Mouse (Mus musculus): ENCODE measurements at regions not wholly inside any gene's neighbourhood (a gene's known extent, or its start where the extent isn't known, plus 50 kb on each side); places are given as distances from the start of the nearest gene placed in this dataset.

- Histone ChIP-seq H3K4me1 (ENCODE audit: control insufficient read depth, insufficient read depth, low read length) (0 out of 2 replicates have a peak, but pooled peaks cover 2% of the 10 kb centered on the region), H3K4me3 (replicated peaks; ENCODE audit: insufficient read depth, low read depth, low read length) (no peak overlapping the region), H3K27ac (ENCODE audit: insufficient read depth, low read length) (no peak overlapping the region), H3K27me3 (ENCODE audit: control insufficient read depth, insufficient read depth, low read length) (no peaks in the 10 kb centered on the region)
- TF ChIP-seq POLR2A (IDR thresholded peaks at IDR 0.05; ENCODE audit: borderline replicate concordance, insufficient read depth, low read length) (no peak), CTCF (IDR thresholded peaks at IDR 0.05; ENCODE audit: borderline replicate concordance, insufficient read depth, low read depth, low read length) (no peak)
- DNase-seq: peak in 1 of 2 experiments; percentile 14
- WGBS: 28% methylated on average over 3 of the region's 3 CpGs
Measured at GRCm38 (mm10) chr4:35359376-35359775, 133.4 kb upstream of the C9orf72 start.

DNA sequence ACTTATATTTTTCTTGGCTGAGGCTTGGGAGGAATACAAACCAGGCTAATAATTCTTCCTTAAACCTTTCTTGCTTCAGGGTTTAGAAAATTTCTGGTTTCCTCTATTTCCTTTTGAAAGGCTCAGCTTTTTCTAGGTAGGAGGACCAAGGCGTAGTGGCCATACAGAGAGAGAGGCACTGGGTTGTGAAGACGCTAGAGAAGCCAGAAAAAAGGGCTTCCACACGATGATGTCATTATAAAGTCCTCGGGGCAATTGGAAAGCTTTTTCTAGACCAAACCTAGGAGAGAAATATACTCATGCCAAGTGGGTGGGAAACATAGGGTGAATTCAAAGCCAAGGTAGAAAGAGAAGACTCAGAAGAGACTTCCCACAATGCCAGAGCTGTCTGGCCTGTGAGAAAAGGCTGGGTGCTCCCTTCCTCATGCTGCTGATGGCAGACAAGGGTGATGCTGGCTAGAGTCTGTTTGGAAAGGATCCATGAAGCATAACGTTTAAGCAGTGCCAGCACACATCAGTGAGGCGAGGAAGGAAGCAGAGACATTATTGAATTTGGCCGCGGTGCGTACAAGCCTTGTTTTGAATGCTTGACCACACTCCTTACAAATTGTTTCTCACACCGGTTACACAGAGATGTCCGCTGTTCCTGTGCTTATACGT is 131.1 kb upstream of the C9orf72 start:
- H3K4me3 ChIP-seq (replicated peaks; ENCODE audit: insufficient read depth, low read depth, low read length): no peak overlapping the region
- H3K27ac ChIP-seq (ENCODE audit: insufficient read depth, low read length): no peak overlapping the region
- DNase-seq: no peak
- H3K4me1 ChIP-seq (ENCODE audit: control insufficient read depth, insufficient read depth, low read length): 0 out of 2 replicates have a peak, but pooled peaks cover 2% of the 10 kb centered on the region
- 18% methylated on average over 12 of the region's 12 CpGs for WGBS
- no peak for TF ChIP-seq POLR2A (IDR thresholded peaks at IDR 0.05; ENCODE audit: borderline replicate concordance, insufficient read depth, low read length)
- TF ChIP-seq CTCF (IDR thresholded peaks at IDR 0.05; ENCODE audit: borderline replicate concordance, insufficient read depth, low read depth, low read length): no peak
- no peaks in the 10 kb centered on the region for H3K27me3 ChIP-seq (ENCODE audit: control insufficient read depth, insufficient read depth, low read length)

DNA sequence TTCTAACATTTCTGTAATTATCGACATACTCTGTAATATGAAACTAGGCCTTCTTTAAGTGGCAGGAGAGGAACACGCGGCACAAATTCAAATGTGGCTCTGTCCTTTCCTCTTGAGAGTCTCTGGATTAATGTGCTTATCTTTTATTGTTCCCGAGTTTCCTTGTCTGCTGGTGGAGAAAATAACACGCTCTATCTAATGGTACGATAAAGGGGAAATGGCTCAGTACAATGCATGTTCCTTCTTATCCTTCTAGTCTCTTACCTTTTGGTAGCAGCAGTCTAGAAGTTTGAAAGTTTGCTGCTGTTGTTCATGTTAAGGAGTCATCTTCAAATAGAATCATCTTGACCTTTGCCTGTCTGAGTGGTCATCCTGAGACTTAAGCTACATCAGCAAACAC is 130.1 kb upstream of the C9orf72 start:
- H3K27ac ChIP-seq (ENCODE audit: insufficient read depth, low read length): no peak overlapping the region
- DNase-seq: no peak
- WGBS: 95% methylated on average over 6 of the region's 6 CpGs

DNA sequence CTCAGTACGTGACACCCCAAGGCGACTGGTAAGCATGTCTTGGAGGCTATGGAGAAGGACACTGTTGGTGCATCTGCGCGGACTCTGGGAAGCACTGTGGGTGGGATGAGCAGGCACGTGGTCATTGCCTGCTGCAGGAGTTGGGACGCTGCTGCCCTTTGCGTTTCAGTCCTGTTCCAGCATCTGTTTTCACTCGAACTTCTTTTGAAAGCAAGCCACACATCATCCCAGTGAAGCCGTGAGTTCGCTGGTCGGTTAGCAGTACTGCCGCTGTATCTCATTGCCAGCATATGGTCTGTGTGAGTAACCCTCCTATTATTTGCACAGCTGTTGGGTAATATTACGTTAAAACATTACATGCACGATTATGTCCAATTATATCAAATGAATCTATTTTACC is 128.1 kb upstream of the C9orf72 start:
- no peak for DNase-seq
- H3K27me3 ChIP-seq (ENCODE audit: control insufficient read depth, insufficient read depth, low read length): no peaks in the 10 kb centered on the region
- TF ChIP-seq CTCF (IDR thresholded peaks at IDR 0.05; ENCODE audit: borderline replicate concordance, insufficient read depth, low read depth, low read length) (no peak), POLR2A (IDR thresholded peaks at IDR 0.05; ENCODE audit: borderline replicate concordance, insufficient read depth, low read length) (no peak)
- H3K4me3 ChIP-seq (replicated peaks; ENCODE audit: insufficient read depth, low read depth, low read length): no peak overlapping the region
- no peak overlapping the region for H3K27ac ChIP-seq (ENCODE audit: insufficient read depth, low read length)
- 0 out of 2 replicates have a peak, but pooled peaks cover 2% of the 10 kb centered on the region for H3K4me1 ChIP-seq (ENCODE audit: control insufficient read depth, insufficient read depth, low read length)
- 37% methylated on average over 14 of the region's 14 CpGs for WGBS

More for the DNA sequence above, 130.1 kb upstream of the C9orf72 start:
- 0 out of 2 replicates have a peak, but pooled peaks cover 2% of the 10 kb centered on the region for H3K4me1 ChIP-seq (ENCODE audit: control insufficient read depth, insufficient read depth, low read length)
- TF ChIP-seq CTCF (IDR thresholded peaks at IDR 0.05; ENCODE audit: borderline replicate concordance, insufficient read depth, low read depth, low read length): no peak
- TF ChIP-seq POLR2A (IDR thresholded peaks at IDR 0.05; ENCODE audit: borderline replicate concordance, insufficient read depth, low read length): no peak
- no peaks in the 10 kb centered on the region for H3K27me3 ChIP-seq (ENCODE audit: control insufficient read depth, insufficient read depth, low read length)
- no peak overlapping the region for H3K4me3 ChIP-seq (replicated peaks; ENCODE audit: insufficient read depth, low read depth, low read length)

GRCm38 (mm10) chr4:35352606-35353005 is 126.6 kb upstream of the C9orf72 start:
- no peaks in the 10 kb centered on the region for H3K27me3 ChIP-seq (ENCODE audit: control insufficient read depth, insufficient read depth, low read length)
- H3K4me3 ChIP-seq (replicated peaks; ENCODE audit: insufficient read depth, low read depth, low read length): no peak overlapping the region
- whole genome bisulfite sequencing: 51% methylated on average over 1 of the region's 1 CpGs
- TF ChIP-seq POLR2A (IDR thresholded peaks at IDR 0.05; ENCODE audit: borderline replicate concordance, insufficient read depth, low read length) (no peak), CTCF (IDR thresholded peaks at IDR 0.05; ENCODE audit: borderline replicate concordance, insufficient read depth, low read depth, low read length) (no peak)
- no peak for DNase-seq
- no peak overlapping the region for H3K27ac ChIP-seq (ENCODE audit: insufficient read depth, low read length)
- H3K4me1 ChIP-seq (ENCODE audit: control insufficient read depth, insufficient read depth, low read length): 0 out of 2 replicates have a peak, but pooled peaks cover 2% of the 10 kb centered on the region

DNA sequence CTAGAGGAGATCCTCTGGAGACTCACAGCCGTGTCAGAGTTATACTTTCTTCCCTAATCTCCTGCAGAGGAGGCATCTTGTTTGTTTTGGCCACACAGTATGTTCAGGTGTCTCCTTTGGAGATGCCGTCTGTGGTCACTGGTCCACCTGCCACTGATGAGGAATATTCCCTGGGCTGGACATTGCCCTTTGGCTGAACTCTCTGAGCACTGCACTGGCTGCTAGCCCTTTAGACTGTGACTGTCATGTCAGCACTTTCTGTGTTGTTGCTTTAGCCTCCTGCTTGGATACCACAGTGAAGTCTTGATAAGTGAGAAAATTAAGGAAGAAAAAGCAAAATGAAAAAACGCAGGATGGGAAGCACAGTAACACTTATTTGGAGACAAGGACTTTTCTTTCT is 124.5 kb upstream of the C9orf72 start:
- H3K27ac ChIP-seq (ENCODE audit: insufficient read depth, low read length): no peak overlapping the region
- 41% methylated on average over 3 of the region's 3 CpGs for WGBS
- DNase-seq: no peak
- TF ChIP-seq POLR2A (IDR thresholded peaks at IDR 0.05; ENCODE audit: borderline replicate concordance, insufficient read depth, low read length) (no peak), CTCF (IDR thresholded peaks at IDR 0.05; ENCODE audit: borderline replicate concordance, insufficient read depth, low read depth, low read length) (no peak)
- no peak overlapping the region for H3K4me3 ChIP-seq (replicated peaks; ENCODE audit: insufficient read depth, low read depth, low read length)
- H3K4me1 ChIP-seq (ENCODE audit: control insufficient read depth, insufficient read depth, low read length): no peaks in the 10 kb centered on the region
- no peaks in the 10 kb centered on the region for H3K27me3 ChIP-seq (ENCODE audit: control insufficient read depth, insufficient read depth, low read length)

DNA sequence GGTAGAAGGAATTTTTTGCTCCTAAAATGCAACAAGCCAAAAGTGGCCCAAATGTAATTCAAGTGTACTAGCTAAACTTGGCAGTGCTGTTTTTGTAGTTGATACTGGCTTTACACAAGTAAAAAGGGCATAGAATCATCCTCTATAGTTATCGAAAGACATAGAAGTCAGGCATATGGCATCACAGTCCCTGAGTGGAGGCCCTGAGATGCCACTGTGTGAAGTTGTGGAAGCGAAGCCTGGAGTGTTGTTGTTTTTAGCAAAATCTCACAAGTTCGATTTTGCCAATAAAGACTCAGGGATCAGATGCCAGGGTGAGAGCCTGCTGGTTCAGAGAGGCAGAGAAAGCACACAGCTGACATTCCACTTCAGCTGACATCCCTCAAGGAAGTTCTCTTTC is 121.6 kb upstream of the C9orf72 start:
- Histone ChIP-seq H3K27me3 (ENCODE audit: control insufficient read depth, insufficient read depth, low read length) (no peaks in the 10 kb centered on the region), H3K27ac (ENCODE audit: insufficient read depth, low read length) (no peak overlapping the region), H3K4me3 (replicated peaks; ENCODE audit: insufficient read depth, low read depth, low read length) (no peak overlapping the region), H3K4me1 (ENCODE audit: control insufficient read depth, insufficient read depth, low read length) (no peaks in the 10 kb centered on the region)
- no peak for DNase-seq
- TF ChIP-seq CTCF (IDR thresholded peaks at IDR 0.05; ENCODE audit: borderline replicate concordance, insufficient read depth, low read depth, low read length) (no peak), POLR2A (IDR thresholded peaks at IDR 0.05; ENCODE audit: borderline replicate concordance, insufficient read depth, low read length) (no peak)
- WGBS: 90% methylated on average over 3 of the region's 3 CpGs

- no peak overlapping the region for H3K27ac ChIP-seq (ENCODE audit: insufficient read depth, low read length)
- TF ChIP-seq POLR2A (IDR thresholded peaks at IDR 0.05; ENCODE audit: borderline replicate concordance, insufficient read depth, low read length) (no peak), CTCF (IDR thresholded peaks at IDR 0.05; ENCODE audit: borderline replicate concordance, insufficient read depth, low read depth, low read length) (no peak)
- H3K4me3 ChIP-seq (replicated peaks; ENCODE audit: insufficient read depth, low read depth, low read length): no peak overlapping the region
- no peaks in the 10 kb centered on the region for H3K27me3 ChIP-seq (ENCODE audit: control insufficient read depth, insufficient read depth, low read length)
- DNase-seq: no peak
- 78% methylated on average over 1 of the region's 1 CpGs for WGBS
- H3K4me1 ChIP-seq (ENCODE audit: control insufficient read depth, insufficient read depth, low read length): no peaks in the 10 kb centered on the region
Measured at GRCm38 (mm10) chr4:35343751-35344150, 117.8 kb upstream of the C9orf72 start.
